Mouse (Mus musculus): ENCODE measurements around the gene Ap3s2. TPM values are rescaled to one million over a fixed set of nuclear protein-coding genes. Genes with fewer than 3 reads are reported as not detected.

Gene Ap3s2
- total RNA-seq, 1 experiment from 2014 or later: 8.4 TPM

Other genes starting within 250 kb of the Ap3s2 start
- gene Kif7, start 204.9 kb downstream of the Ap3s2 start, total RNA-seq (2017): 1.8 and 2.8 TPM in 2 replicates
- gene Plin1, start 187.7 kb downstream of the Ap3s2 start, total RNA-seq (2017): not detected in 2 replicates
- 4.9 and 5.6 TPM in 2 replicates for gene Pex11a, start 177.5 kb downstream of the Ap3s2 start, total RNA-seq (2017)
- gene Wdr93, start 177.5 kb downstream of the Ap3s2 start, total RNA-seq (2017): not detected in 2 replicates
- not detected in 2 replicates for gene Mesp1, start 126.9 kb downstream of the Ap3s2 start, total RNA-seq (2017)
- gene Mesp2, start 109.9 kb downstream of the Ap3s2 start, total RNA-seq (2017): 0.63 TPM in 1 of 2 replicates, not detected in the other
- gene Anpep, start 59.6 kb downstream of the Ap3s2 start, total RNA-seq (2017): 0.38 and 0.55 TPM in 2 replicates
- gene Arpin, start 14.7 kb upstream of the Ap3s2 start, total RNA-seq (2017): 0.35 and 1.1 TPM in 2 replicates
- 18.9 and 19.7 TPM in 2 replicates for gene Zfp710, start 104.2 kb upstream of the Ap3s2 start, total RNA-seq (2017)
- 180 and 242 TPM in 2 replicates for gene Idh2, start 194.7 kb upstream of the Ap3s2 start, total RNA-seq (2017)